Mouse (Mus musculus) heart, adult 10 weeks (tissue): Measurements from ENCODE around the gene Baz1b. TPM values are rescaled to one million over a fixed set of nuclear protein-coding genes. Genes with fewer than 3 reads are reported as not detected.

Source experiments
- polyA plus RNA-seq: library from polyadenylated mRNA; stranded (reverse); fragments of 350-450 nt; fragmentation: Illumina TruSeq; extraction: RNeasy Lipid Tissue Mini Kit (QIAGEN cat#74804); gene quantifications from one replicate; pipeline ENCODE4 v1.2.3, GENCODE M21; 2014; ENCODE audit warnings: low read depth, low replicate concordance

Gene Baz1b
- polyA plus RNA-seq = 40.2 TPM

DNA sequence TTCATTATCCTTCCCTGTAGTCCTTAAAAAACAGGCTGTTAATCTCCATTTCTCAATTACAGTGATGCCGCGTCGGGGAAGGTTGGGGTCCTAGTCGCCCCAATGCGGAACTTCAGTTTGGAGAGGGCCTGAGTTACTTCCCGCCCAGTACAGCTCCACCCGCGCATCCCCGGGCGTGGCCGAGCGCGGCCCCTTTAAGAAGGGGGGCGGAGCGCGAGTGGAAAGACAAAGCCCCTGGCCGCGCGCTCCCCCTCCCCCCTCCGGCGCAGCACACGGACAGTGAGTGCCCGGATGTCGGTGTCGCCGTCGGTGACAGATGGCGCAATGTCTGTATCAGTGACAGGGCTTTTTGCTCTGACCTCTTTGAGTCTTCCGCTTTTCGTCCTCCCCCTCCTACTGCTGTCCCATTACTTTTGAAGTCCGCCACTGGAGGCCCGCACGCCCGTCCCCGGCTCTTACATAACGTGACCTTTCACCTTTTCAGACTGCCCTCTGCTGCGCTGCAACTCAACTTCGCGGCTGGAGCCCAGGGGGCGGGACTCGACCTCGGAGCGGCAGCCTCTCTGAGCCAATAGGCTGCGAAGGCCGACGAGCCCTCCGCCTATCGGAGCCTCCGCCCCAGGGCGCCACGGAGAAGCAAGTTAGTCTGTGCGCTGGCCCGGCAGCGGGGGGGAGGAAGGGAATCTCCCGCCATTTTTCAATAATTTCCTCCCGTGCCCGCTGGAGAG, at the start of gene Baz1b:
Gene Baz1b (plus strand): TSS at position 644 of the 728 bp plus-strand sequence.

DNA sequence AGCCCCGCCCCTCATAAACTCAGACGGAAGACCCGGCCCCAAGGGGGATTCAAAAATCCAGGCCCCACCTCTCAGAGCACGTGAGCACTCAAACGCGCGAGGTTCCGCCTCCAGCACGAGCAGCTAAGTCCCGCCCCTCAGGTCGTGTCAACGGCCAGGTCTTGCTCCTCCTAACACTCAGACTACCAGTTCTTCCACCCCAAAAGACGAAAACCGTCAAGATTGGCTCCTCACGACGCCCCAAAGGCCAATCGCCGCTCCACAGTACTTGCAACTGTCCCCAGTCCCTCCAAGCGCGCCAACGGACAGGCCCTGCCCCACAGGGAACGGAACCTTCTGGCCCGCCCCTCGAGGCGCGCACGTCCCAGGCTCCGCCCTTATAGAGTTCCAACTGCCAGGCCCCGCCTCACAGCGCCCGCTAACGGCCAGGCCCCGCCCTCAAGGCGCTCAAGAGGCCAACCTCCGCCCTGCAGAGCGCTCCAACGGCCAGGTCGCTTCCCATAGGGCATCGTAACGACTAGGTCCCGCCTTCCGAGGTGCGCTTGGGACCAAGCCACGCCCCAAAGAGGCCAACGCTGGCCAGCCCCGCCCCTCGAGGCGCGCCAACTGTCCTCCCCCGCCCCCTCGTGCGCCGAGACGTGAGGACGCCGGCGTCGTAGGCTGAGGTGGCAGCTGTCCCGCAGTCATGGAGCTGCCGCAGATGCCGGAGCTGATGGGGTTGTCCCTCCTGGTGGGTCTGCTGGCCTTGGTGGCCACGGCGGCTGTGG, 37.8 kb upstream of the Baz1b start, which contains the start of gene Tbl2:
Gene Tbl2 (plus strand): TSS at position 605 of the 767 bp plus-strand sequence.

DNA sequence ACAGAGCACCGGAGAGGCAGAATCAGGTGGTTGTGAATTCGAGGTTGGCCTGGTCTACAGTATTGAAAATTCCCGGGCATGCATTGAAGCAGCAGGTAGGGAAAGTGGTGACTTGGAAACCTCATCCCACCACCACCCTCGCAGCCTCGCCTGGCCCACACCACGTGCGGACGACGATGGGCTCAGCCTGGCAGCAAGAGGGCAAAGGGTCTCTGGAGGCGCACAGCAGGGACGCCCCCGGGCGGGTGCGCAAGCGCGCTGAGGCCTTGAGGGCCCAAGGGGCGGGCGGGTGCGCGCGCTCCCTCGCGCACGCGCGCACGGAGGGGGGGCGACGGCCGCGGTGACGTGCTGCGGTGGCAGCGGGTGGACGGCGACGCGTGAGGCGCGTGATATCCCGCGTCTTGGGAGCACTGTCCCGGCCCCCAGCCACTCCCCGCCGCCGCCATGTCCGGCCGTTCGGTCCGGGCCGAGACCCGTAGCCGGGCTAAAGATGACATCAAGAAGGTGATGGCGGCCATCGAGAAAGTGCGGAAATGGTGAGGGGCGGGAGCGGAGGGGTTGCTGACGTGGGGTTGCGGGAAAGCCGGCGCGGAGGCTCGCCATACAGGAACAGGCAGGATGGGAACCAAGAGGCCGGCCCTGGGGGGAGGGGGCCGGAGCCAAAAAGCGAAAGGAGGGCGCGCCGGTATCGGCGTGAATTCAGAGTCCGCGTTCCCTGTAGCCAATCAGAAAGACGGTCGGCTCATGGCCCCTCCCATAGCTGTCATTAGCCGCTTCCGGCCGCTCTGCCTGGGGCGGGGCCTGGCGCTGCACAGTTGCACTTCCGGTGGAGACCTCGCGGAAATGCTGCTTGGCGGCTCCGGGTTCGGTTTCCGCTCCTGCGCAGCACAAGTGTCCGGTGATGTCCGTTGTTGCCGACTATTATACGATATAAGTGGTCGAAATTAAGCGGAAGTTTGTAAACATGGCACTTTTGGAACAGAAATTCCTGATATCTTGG, 18.7 kb upstream of the Baz1b start, which contains the start of gene Bcl7b:
Gene Bcl7b (plus strand): TSS at position 221 of the 1,000 bp plus-strand sequence.

DNA sequence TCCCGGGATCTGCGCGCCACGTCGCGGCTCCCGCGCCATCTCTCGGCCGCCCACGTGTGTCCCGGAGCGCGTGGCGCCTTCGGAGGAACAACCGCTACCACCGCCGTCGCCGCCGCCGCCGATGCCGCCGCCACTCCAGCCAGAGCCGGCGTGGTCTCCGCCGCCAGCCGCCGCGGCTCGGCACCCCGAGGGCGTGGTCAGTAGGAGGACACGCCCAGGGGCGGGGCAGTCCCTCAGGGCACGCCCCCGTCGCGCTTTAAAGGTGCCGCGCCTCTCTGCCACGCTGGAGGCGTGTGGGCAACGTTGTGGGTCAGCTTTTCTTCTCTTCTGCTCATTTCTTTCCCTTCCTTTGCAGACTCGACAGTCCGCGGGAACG, 64.0 kb downstream of the Baz1b start, which contains the start of gene Fzd9:
Gene Fzd9 (minus strand): TSS at position 152 of the 376 bp plus-strand sequence.

Other genes with a start within 250 kb of the Baz1b start
- gene Cldn4, start 240.3 kb upstream of the Baz1b start, polyA plus RNA-seq = not detected
- 0.37 TPM for gene Cldn3, start 201.1 kb upstream of the Baz1b start, polyA plus RNA-seq
- gene Abhd11, start 178.1 kb upstream of the Baz1b start, polyA plus RNA-seq = 75.7 TPM
- 3.7 TPM for gene Stx1a, start 163.8 kb upstream of the Baz1b start, polyA plus RNA-seq
- gene Dnajc30, start 123.1 kb upstream of the Baz1b start, polyA plus RNA-seq = 38.5 TPM
- gene Bud23, start 122.3 kb upstream of the Baz1b start, polyA plus RNA-seq = 34.6 TPM
- gene Vps37d, start 109.0 kb upstream of the Baz1b start, polyA plus RNA-seq = 0.39 TPM
- gene Mlxipl, start 97.4 kb upstream of the Baz1b start, polyA plus RNA-seq = 45.5 TPM
- gene Tbl2, start 37.6 kb upstream of the Baz1b start, polyA plus RNA-seq = 5.3 TPM
- gene Bcl7b, start 19.0 kb upstream of the Baz1b start, polyA plus RNA-seq = 37.5 TPM
- 0.58 TPM for gene Fzd9, start 64.0 kb downstream of the Baz1b start, polyA plus RNA-seq
- not detected for gene Fkbp6, start 162.8 kb downstream of the Baz1b start, polyA plus RNA-seq
- not detected for gene Trim50, start 166.0 kb downstream of the Baz1b start, polyA plus RNA-seq
- gene Nsun5, start 182.7 kb downstream of the Baz1b start, polyA plus RNA-seq = 18.7 TPM
- 10.7 TPM for gene Pom121, start 207.3 kb downstream of the Baz1b start, polyA plus RNA-seq